Mouse (Mus musculus) forebrain, embryonic 14.5 days (tissue): ENCODE measurements around the gene Gm10717. TPM values are rescaled to one million over a fixed set of nuclear protein-coding genes. Genes with fewer than 3 reads are reported as not detected.
"Not testable (repeated sequence)": the region's sequence is repeated elsewhere in the genome, so short reads cannot be mapped to it uniquely, and the experiment has no call there.

Experiments
- ATAC-seq: fragments of 200-750 bp; cut with Nextera tagmentation; 2 replicates; pipeline ENCODE4 v1.8.0; 2017; ENCODE audit warnings: mild to moderate bottlenecking, moderate library complexity
- DNase-seq: peaks from one replicate; pipeline ENCODE4 v3.0.0-alpha.2; 2015; ENCODE audit warnings: low spot score
- H3K27ac ChIP-seq: fragments of 300-500 bp; sonication (generic); 2 replicates; pipeline ENCODE4 v1.5.1; 2014; ENCODE audit warnings: low read depth, mild to moderate bottlenecking, control low read depth, low read length, moderate library complexity
- H3K27me3 ChIP-seq: fragments of 300-500 bp; sonication (generic); replicated peaks from 2 replicates; pipeline ENCODE4 v1.6.1; 2014; ENCODE audit warnings: low read length, control low read depth, mixed read lengths; ENCODE audit not compliant: control insufficient read depth, insufficient read depth
- H3K36me3 ChIP-seq: fragments of 300-500 bp; sonication (generic); 2 replicates; pipeline ENCODE4 v1.6.1; 2014; ENCODE audit warnings: low read length, control low read depth; ENCODE audit not compliant: control insufficient read depth, insufficient read depth
- H3K4me1 ChIP-seq: fragments of 300-500 bp; sonication (generic); 2 replicates; pipeline ENCODE4 v1.6.1; 2014; ENCODE audit warnings: antibody characterized with exemption, low read length, control low read depth; ENCODE audit not compliant: control insufficient read depth, insufficient read depth
- H3K4me2 ChIP-seq: fragments of 300-500 bp; sonication (generic); 2 replicates; pipeline ENCODE4 v1.6.1; 2014; ENCODE audit warnings: mild to moderate bottlenecking, control low read depth, low read length
- H3K4me3 ChIP-seq: fragments of 300-500 bp; sonication (generic); 2 replicates; pipeline ENCODE4 v1.5.1; 2014; ENCODE audit warnings: low read depth, low read length, control low read depth
- H3K9ac ChIP-seq: fragments of 300-500 bp; sonication (generic); 2 replicates; pipeline ENCODE4 v1.6.1; 2014; ENCODE audit warnings: mild to moderate bottlenecking, low read length, control low read depth, moderate library complexity
- H3K9me3 ChIP-seq: fragments of 300-500 bp; sonication (generic); replicated peaks from 2 replicates; pipeline ENCODE4 v1.6.1; 2016; ENCODE audit warnings: low read length, control low read depth, mixed read lengths; ENCODE audit not compliant: control insufficient read depth
- WGBS: fragments of 180-500 bp; shearing (Covaris S2); extraction: QIAGEN DNeasy Blood & Tissue Kit; methylation state at CpG from one replicate; pipeline ENCODE4 v1.1.7; 2014; 5-methylcytosine and 5-hydroxymethylcytosine counted together
- microRNA-seq: library from miRNA; unstranded; fragments of <30 nt; microRNA quantifications from one replicate; pipeline ENCODE4, GENCODE M21; 2016
- polyA plus RNA-seq: library from polyadenylated mRNA; unstranded; fragments of >200 nt; fragmentation: Nextera tagmentation; extraction: Ambion mirVana; gene quantifications from 2 replicates; pipeline ENCODE4 v1.2.1, GENCODE M21; 2014

Gene Gm10717
- polyA plus RNA-seq, 1 experiment from 2014 or later, result not detected

- not testable (repeated sequence) for H3K4me1 ChIP-seq, H3K9ac ChIP-seq, ATAC-seq, H3K36me3 ChIP-seq, H3K4me3 ChIP-seq, H3K27me3 ChIP-seq, H3K9me3 ChIP-seq, H3K27ac ChIP-seq, H3K4me2 ChIP-seq
- peak; percentile 80 for DNase-seq
- 71% methylated on average over 2 of the region's 10 CpGs for WGBS
Observed at GRCm38 (mm10) chr9:3030677-3031318, 5.6 kb downstream of the Gm10717 start.

- ATAC-seq, H3K36me3 ChIP-seq, H3K27ac ChIP-seq, H3K9ac ChIP-seq, H3K4me3 ChIP-seq, DNase-seq, H3K27me3 ChIP-seq, H3K4me1 ChIP-seq, H3K4me2 ChIP-seq, H3K9me3 ChIP-seq: not testable (repeated sequence)
- WGBS, result no CpG with 5 or more reads among the region's 8 CpGs
Observed at GRCm38 (mm10) chr9:3034299-3034698, 9.1 kb downstream of the Gm10717 start, which contains the start of gene Gm17535. Gene Gm17535, plus strand, starts transcription at chr9:3034599.

GRCm38 (mm10) chr9:3036577-3036976 is 11.4 kb downstream of the Gm10717 start, which contains the start of gene Gm10715:
Gene Gm10715, plus strand, starts transcription at chr9:3036877.
- not testable (repeated sequence) for H3K9ac ChIP-seq, H3K27me3 ChIP-seq, H3K4me2 ChIP-seq, H3K27ac ChIP-seq, H3K4me1 ChIP-seq, H3K4me3 ChIP-seq, DNase-seq, H3K36me3 ChIP-seq, ATAC-seq, H3K9me3 ChIP-seq
- WGBS, result 70% methylated on average over 6 of the region's 8 CpGs

- not testable (repeated sequence) for H3K36me3 ChIP-seq, H3K9me3 ChIP-seq, DNase-seq, ATAC-seq, H3K4me2 ChIP-seq, H3K27me3 ChIP-seq, H3K27ac ChIP-seq, H3K9ac ChIP-seq, H3K4me1 ChIP-seq, H3K4me3 ChIP-seq
- 73% methylated on average over 4 of the region's 4 CpGs for WGBS
Observed at GRCm38 (mm10) chr9:3038161-3038560, 12.9 kb downstream of the Gm10717 start.

Small RNA genes lying within 50 kb of the gene (microRNA-seq; reads per million reads assigned to microRNA genes)
- not detected for gene Mir101c

Other genes with a start within 250 kb of the Gm10717 start
- gene Gm10722, start 24.5 kb upstream of the Gm10717 start, polyA plus RNA-seq, result not detected in 2 replicates
- not detected in 2 replicates for gene Gm11168, start 22.1 kb upstream of the Gm10717 start, polyA plus RNA-seq
- not detected in 2 replicates for gene Gm10721, start 12.3 kb upstream of the Gm10717 start, polyA plus RNA-seq
- gene Gm10720, start 9.8 kb upstream of the Gm10717 start, polyA plus RNA-seq, result not detected in 2 replicates
- gene Gm10719, start 8.0 kb upstream of the Gm10717 start, polyA plus RNA-seq, result not detected in 2 replicates
- gene Gm10718, start 1.9 kb upstream of the Gm10717 start, polyA plus RNA-seq, result not detected in 2 replicates
- gene Gm17535, start 9.2 kb downstream of the Gm10717 start, polyA plus RNA-seq, result not detected in 2 replicates
- not detected in 2 replicates for gene Gm10715, start 11.5 kb downstream of the Gm10717 start, polyA plus RNA-seq